Mouse (Mus musculus) thymus, adult 2 months (tissue): Measurements from ENCODE around the gene Ugt1a6b.

Source experiments
- CTCF ChIP-seq: fragments of 200-500 bp; IDR thresholded peaks from 2 replicates; pipeline ENCODE4 v1.5.1; 2012; ENCODE audit warnings: mild to moderate bottlenecking, control low read depth, low read length, moderate library complexity, borderline replicate concordance; ENCODE audit not compliant: control insufficient read depth, poor library complexity, insufficient read depth; ENCODE audit errors: extremely low read depth
- POLR2A ChIP-seq: fragments of 200-500 bp; IDR thresholded peaks from 2 replicates; pipeline ENCODE4 v1.6.1; 2012; ENCODE audit warnings: mild to moderate bottlenecking, low read length, control low read depth, moderate library complexity; ENCODE audit not compliant: control insufficient read depth, poor library complexity, insufficient read depth; ENCODE audit errors: extremely low read depth

- no peak for TF ChIP-seq CTCF
- no peak for TF ChIP-seq POLR2A
Observed at GRCm38 (mm10) chr1:88253540-88253939, 150.5 kb downstream of the Ugt1a6b start.
